Mouse (Mus musculus) frontal cortex, postnatal 14 days (tissue): ENCODE results near the gene Tuba3b.

Source experiments
- DNase-seq, 2 experiments: peaks; one replicate each; pipeline ENCODE4 v3.0.0; 2022; ENCODE audit warnings: low spot score in 2 of 2

The Tuba3b gene

DNA sequence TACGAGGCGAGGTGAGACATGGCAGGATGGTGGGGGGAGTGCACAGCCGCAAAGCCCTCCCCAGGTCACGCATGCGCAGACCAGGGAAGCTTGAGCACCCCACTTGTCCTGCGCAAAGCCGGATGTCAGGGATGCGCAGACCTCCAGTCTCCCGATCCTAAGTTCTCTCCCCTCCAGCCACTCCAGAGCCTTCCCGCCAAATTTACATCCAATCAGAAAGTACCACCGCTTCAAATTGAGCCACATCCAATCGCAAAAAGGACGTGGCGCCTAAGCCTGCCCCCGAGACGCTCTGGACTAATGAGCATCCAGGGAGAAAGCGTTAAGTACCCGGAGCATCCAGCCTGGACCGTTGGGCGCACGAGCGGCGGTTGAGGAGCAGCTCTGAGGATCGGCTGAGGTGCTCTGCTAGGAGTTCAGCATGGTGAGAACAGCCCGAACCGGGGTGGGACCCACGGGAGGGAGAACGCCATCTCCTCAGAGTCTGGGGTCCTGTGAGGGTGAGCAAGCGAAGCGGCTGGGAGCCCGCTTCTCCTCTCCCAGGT, at the start of gene Tuba3b:
Gene Tuba3b (plus strand): TSS at position 92 of the 545 bp plus-strand sequence.
- DNase-seq, result no peak

DNA sequence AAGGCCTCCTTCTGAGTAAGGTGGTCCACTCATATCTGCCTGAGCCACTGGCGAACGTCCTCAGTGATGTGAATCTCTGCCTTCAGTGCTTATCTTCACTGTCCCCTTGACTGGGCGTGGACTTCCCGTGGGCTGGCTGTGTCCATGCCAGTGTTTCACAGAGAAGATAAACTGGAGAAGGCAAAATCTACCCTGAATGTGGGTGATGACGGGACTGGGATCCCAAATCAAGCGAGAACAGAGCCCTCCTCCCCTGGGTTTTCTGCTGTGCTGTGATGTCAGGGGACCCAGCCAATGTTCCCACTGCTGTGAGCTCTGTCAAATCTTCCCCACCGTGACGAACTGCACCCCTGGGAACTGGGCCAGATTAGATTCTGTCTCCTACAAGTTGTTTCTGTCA, 48.3 kb upstream of the Tuba3b start:
- no peak for DNase-seq

DNA sequence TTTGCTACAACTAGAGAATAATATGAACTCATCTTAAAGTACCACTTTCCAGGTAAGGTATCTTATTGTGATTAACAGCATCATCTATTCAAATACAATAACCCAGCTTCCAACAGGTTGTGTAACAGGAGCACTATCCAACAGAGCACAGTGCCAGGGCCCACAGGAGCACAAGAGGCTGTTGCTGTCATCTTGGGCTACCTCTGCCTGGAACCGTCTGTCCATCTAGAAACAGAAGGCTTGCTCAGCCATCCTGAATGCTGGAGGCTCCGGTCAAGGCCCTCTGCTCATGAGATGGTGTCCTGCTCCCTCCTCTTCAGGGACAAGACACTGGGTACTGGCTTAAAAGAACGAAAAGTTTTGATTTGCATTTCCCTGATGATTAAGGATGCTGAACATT, 47.7 kb upstream of the Tuba3b start:
- no peak for DNase-seq

DNA sequence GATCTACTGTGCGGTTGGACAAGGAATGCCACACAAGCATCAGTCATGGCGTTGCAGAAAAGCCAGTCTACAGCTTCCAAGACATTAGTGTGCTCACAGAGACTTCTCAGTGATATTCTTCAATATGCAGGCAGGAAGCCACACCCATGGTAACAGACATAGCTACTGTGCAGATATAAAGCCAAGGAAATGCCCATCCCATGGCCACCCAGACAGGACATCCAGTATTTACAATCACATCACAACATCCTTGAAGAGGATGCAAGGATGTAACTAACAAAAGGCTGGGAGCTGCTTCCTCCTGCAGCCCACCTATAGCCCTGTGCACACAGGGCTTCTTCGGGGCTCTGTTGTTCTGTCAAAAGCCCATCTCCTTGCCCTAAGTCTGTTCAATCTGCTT, 46.9 kb upstream of the Tuba3b start:
- DNase-seq, result no peak

DNA sequence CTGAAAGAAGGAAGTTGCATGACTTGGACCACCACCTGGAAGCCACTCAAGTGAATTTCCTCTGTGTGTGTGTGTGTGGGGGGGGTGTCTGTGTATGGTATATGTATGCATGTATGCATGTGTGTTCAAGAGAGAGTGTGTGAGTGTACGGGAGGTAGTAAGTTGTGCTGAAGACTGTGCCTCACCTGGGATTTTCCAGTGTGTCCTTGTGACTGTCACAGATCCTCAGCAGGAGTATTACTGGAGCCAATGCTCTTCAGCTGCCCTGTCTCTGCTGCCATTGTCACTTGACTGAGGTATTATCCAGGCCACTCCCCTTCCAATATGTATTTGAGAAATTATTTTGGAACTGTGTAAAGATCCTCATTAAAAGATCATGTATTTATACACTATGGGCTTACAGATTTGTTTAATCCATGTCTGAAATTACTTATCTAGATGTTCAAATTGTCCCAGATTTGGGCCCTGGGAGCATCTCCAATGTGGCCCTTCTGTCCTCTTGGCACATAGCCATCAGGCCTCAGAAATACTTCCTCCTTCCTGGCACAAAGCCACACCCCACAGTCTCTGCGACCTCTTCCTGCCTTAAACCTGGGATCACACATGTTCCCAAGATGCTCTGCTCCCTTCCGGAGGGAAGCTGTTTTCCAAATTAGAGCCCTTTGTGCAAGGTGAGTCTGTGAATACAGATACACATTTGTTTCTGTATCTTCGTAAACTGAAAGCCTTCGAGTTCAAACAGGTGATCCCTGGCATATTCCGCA, 42.1 kb upstream of the Tuba3b start:
- no peak for DNase-seq

DNA sequence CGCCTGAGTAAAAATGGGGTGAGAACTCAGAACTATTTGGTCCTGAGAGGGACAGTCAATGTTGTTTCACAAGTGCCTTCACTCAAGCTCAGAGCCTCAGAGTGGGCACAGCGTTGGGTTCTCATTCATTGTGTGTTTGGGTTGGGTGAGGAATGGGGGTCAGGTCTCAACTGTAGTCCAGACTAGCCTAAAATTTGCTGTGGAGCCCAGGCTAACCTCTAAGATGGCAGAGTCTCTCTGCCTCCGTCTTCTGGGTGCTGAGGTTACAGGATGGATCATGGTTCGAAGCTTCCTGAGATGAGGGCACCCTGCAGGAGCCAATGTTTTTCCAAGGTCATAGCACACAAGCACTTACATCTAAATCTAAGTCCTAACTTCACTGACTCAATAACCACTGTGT, 38.8 kb upstream of the Tuba3b start:
- DNase-seq, result no peak

DNA sequence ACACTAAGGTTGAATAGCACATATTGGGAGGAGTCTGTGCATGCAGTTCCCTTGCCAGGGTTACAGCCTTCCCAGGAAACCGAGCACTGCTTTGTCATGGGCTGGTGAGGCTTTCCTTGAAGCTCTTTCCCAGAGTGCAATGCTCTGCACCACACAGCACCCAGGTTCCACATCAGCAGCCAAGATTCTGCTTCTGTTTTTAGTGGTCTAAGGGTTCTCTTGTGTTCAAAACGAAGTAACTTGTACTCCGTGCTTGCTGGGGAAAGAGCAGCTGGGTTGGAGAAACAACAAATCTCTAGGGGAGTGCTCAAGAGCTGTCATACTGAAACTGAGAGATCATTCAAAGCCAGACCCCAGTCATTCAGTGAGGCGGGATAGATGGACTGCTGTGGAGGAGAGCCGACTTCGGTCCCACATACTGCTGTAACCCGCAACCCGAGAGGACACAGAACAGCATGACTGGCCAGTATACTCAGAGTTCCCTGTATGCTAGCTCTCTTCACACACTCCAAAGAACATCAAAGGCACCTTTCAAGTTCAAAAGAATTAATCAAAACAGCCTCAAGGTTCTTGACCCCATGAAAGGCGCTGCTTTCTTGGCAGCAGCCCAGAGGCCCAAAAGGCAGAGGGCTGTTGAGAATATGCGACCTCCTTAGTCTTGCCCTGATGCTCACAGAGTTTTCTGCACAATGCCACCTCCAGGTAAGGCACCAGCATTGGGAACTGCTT, 36.9 kb upstream of the Tuba3b start:
- DNase-seq, result no peak

DNA sequence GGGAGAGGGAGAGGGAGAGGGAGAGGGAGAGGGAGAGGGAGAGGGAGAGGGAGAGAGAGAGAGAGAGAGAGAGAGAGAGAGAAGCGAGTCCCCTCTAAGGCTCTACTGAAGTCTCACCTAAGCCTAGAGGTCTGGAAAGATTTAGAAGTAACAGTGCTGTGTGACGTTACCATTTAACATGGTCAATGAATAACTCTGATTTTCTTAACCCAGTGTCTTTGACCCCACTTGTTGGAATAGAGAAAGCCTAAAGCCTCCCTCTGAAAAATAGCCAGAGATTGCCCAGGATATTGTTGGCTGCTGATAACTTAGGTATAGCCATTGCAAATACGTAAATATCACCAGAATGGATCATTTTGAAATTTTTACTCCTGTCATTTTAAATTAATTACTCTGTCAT, 35.8 kb upstream of the Tuba3b start:
- no peak for DNase-seq

DNA sequence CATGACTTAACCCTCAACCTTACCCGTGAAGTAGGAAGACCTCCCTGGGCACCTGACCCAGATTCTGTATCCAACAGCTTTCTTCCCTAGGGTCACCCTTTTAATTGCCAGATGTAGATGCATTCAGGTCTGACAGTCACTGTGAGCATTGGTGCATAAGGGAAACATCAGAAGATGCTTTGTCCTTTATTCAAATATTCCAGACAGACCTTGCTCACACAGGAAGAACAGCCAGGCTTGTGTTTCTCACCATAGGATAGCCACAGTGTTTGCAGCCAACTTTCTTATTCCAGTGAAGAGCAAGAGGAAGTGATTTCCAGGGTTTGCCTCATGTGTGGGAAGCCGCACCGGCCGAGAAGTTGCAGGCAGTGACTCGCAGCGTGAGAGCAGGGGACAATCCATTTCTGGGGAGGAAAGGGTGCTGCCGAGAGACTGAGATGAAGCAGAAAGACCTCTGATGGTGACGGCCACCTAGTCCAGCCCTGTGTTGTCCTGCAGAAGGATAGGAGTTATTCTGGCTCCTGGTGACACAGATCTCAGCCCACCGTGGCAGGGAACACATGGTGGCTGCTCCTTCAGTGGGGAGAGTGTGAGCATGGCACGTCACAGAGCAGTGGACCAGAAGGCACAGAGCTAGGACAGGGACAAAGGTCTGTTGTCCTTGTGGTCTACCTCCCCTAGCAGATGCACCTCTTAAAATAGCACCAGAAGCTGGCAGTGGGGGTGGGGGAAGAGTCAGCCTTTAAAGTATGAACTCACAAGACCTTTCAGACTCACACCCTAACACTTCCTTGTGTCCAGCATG, 34.0 kb upstream of the Tuba3b start:
- no peak for DNase-seq

DNA sequence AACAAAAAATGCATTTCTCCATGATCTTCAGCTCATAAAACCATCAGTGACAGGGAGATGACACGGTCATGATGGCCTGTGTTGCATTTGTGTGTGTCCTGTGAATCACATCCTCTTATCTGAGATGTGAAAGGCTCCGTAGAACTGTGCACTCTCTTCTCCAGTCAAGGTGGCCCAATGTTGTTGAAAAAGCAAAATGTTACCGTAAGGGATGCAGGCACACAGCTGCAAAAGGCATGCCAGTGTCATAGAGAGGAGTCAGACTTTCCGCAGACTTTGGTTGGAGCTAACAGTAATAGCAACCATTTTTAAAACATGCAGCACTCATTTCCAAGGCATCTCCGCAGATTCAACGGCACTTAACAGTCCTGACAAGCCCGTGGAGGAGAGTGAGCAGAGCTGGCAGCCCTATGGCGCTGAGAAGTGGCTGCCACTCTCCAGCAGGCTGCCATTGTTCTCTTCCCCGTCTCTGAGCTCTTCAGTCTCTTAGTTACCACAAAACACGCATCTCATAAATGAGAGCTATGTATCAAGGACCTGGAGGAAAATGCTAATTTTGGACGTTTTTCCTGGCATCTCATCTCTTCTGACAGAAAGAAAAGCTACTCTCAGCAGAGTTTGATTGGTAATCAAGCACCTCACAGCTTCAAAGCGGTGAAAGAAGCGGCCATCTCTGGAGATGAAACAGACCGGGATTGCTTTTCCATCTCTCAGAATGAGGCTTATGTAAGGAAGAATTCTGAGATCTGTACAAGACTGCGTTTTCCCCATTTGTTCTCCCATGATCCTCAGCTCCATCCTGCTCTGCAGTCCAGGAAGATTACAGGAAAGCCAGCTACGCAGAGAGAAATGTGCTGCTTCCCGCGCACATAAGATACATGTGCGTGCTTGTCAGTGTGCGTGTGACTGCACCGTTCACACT, 30.2 kb upstream of the Tuba3b start:
- DNase-seq, result no peak

DNA sequence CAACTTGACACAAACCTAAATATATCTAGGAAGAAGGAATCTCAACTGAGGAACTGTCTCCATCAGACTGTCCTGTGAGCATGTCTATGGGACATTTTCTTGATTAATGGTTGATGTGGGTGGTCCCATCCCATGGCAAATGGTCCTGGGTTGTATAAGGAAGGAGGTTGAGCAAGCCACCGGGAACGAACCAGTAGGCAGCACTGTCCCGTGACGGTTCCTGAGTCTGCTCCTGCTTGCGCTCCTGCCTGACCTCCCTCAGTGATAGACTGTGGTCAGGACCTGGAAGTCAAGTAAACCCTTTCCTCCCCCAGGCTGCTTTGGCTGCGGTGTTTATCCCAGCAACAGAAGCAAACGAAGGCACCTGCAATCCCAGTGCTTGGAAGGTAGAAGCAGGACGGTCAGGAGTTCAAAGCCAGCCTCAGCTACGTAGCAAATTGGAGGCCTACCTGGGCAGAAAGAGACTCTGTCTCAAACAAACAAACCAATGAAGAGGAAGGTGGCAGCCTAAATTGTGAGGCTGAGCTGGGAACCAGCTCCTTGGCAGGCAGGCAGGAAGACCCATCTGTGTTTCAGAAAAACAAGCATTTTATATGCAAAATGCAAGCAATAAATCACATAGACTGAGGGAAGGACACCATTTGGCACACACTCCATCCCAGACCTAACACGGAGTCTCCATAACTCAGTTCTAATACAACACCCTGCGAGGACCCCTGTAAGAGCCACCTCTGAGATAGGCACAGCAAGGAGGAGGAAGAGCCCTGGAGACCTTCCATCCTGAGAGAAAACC, 24.9 kb upstream of the Tuba3b start:
- no peak for DNase-seq

DNA sequence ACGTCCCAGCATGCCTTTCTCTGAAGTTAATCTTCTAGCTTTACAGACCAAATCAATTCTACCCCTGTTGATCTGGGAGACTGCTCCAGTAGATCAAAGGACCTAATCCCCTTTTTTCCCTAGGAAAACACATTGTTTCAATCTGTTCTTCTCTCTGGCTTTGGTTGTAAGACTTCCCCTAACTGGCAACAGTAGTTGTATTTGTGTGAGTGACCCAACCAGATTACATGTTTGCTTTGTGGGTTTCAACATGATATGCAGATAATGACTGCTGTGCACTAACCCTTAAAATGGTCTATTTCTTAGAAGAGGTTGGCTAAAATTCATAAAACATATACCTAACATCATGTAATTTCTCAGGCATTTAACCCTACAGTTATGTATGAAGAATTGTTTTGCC, 24.0 kb upstream of the Tuba3b start:
- DNase-seq, result no peak

DNA sequence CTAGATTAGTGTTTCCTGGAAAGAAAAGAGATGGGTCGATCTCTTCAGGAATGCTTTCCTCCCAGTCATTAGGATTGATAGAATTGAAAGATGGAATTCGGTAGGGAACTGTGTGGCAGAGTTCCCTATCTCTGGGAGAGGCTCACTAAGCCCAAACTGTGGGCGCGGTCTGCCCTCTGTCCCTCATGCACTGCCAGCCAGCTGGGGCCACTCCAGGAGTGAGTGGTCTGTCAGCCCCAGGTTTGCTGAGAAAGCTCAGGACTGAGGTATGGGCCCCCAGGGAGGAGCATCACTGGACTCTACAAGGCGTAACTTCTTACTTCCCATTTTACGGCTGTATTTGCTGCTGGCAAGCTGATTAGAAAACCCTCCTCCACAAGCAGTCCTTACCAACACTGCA, 23.5 kb upstream of the Tuba3b start:
- DNase-seq, result no peak

DNA sequence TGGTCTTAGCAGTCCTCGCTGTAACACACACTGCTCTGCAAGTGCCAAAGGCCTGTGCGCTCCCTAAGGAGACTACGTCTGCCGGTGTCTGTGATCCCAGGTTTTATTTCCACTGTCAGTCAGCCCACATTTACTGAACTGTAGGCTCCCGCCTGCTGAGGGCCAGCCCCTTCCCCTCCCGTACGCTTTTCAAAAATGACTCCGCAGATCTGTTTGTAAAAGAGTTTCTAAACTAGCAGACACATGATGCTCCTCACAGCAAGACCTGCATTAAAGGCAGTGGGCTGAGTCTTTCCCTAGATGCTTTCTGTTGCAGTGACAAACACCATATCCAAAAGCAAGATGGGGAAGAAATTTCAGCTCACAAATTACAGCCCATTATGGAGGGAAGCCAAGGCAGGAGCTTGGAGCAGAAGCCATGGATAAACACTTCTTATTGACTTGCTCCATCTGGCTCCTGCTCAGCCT, 23.0 kb upstream of the Tuba3b start:
- no peak for DNase-seq

DNA sequence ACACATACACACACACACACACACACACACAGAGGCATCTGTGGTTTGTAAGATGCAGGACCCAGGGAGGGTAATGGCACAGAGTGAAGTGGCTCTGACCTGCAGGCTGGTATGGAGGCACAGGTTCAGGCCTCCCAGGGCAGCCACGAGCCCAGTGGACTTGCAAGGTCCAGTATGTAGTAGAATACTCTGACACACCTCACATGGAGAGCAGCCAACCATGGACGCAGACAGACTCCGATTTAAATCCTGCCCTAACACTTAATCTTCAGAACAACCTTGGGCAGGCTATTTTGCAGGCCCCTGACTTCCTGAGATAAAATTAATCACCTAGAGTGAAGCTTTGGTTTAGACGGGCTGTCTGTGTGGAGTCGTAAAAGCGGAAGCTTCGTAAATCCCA, 21.6 kb upstream of the Tuba3b start:
- DNase-seq, result no peak

DNA sequence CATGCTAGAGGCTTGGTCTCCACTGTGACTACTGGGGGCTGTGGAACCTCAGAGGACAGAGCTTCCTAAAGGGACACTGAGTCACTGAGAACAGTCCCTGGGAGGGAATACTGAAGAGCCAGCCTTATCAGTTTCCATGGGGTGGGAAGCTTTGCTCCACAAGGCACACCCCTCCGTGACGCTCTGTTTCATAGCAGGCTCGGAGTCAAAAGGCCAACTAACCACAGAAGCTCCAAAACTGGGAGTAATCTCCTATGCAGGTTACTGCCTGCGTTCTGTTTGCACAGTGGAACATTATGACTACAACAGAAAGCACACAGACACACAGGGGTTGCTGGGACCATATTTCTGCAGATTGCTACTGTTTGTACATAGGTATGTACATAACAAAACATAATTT, 19.7 kb upstream of the Tuba3b start:
- DNase-seq, result no peak

DNA sequence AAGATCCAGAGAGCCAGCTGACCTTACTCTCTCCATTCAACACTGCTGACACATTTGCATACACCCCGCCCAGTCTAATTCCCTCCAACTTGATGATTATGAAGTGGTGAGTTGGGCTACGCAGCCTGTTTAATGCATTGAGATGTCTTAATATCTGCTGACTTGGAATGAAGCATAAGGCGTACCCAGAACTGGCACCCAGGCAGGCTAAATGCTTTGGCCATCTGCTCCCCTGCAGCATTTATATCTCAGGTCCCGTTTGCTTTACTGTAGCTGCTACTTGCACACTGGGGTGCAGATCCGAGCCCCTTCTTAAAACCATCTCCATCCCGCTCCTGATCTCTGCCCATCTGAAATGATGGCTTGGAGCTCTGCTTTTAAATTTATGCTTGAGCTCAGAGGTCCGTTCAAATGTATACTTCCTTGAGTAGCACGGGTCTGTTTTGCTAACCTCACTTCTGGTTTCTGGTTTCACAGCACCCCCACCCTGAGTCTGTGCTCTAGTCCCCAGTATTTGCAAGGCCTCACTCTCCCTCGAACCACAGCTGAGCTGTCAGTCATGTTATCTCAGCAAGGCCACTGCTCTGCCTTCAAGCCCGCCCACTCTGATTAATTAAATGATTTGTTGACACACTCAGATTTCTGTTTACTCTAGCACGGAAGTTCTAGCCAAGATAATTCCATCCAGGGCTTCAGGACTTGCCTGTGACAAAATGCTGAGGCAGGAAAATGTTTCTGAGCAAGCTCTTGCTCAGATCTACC, 16.6 kb upstream of the Tuba3b start:
- no peak for DNase-seq

DNA sequence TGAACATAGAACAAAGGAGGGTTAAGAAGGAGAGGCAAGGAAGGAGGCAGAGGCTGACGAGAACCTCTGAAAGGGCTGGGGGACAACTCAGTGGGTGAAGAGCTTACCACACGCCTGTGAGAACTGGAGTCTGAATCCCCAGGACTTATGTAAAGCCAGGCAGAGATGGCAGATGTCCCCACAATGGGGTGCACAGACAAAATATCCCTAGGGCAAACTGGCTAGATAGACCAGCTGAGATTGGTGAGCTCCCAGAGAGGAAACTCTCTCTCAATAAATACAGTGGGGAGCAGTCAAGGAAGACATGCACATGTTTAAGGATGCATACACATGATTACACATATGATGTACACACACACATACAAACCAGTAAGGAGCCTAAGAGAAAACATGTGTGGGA, 11.4 kb upstream of the Tuba3b start:
- DNase-seq, result no peak

DNA sequence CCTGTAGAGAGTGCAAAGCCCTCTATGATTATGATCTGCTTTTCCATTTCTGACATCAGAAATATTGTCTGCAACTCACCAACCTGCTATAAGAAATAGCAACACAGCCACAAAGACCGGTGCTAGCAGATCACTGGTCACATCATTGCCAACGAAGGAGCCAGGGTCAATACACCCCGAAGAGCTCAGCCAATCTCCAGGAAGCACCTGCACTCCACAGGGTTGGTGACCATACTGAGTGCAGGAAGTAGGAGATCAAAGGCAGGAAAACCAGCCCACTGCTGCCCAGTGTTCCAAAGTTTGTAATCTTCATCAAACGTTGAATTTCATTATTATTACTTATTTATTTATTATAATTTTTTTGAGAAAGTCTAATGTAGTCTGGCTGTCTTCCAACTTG, 10.9 kb upstream of the Tuba3b start:
- no peak for DNase-seq

DNA sequence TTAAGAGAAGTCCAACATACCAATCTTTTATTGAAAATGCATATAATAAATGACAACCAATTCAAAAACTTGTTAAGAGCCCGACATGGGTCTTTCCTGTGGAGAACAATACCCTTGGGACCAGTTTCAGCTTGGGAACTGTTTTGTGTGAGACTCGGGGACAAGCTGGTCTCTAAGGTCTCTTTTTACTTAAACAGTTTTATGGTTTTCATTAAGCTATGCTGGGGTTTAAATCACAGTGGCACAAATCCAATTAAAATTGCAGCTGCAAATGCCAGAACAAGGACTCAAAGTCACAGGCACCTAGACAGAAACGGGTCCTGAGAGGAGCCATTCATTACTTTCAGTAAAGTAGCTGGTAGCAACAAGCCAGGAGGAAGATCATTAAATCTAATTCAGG, 10.4 kb upstream of the Tuba3b start:
- no peak for DNase-seq
